Mouse (Mus musculus) embryonic fibroblast, embryonic 13.5 days (primary cell): ENCODE results near the gene Ghsr.

Experiments
- CTCF ChIP-seq: IDR thresholded peaks from 2 replicates; pipeline ENCODE4 v1.5.1; 2011; ENCODE audit warnings: mild to moderate bottlenecking, control low read depth, low read length, moderate library complexity, borderline replicate concordance; ENCODE audit not compliant: insufficient read depth
- POLR2A ChIP-seq: IDR thresholded peaks from 2 replicates; pipeline ENCODE4 v1.6.1; 2011; ENCODE audit warnings: low read depth, mild to moderate bottlenecking, control low read depth, low read length, moderate library complexity

- no peak for TF ChIP-seq CTCF
- TF ChIP-seq POLR2A = no peak
These were observed 37.4 kb downstream of the Ghsr start for GRCm38 (mm10) chr3:27408564-27408963.
